Mouse (Mus musculus) T-helper 17 cell (primary cell): ENCODE data around the gene Epn3.

ENCODE experiments used
- in situ Hi-C, 2 experiments: fragments of 300-600 bp; cut with MboI, MseI; formaldehyde crosslinking; loops; 1 replicate in 1 of 2; 2 replicates in 1 of 2; pipeline ENCODE4 v1.15.1; 2025; ENCODE audit warnings: high pct_unique_total_duplicates in 2 of 2

Gene Epn3

DNA sequence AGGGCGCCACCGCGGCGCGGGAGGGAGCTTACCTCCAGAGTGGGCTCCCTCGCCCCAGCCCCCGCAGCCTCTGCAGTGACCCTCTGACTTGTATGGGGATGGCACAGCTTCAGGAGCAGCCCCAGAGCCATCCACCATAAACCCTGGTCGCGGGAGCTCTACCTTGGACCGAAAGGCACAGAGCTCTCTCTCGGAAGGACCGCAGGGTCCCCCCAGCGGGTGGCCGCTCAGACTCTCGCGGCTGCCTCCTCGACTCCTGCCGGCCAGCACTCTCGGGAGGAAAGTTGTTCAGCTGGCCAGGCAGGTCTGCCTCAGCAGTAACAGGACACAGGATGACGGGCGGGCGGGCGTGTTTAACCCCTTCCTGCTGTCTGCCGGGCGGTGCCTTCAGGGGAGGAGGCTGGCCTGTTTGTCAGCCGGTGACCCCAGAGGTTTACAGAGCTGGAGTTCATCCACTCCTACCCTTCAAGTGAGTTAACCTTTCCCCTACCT is at the start of gene Epn3:
TSS of gene Epn3 (minus strand) at position 314 of the 492 bp plus-strand sequence.
- in situ Hi-C loops: loop anchor here in 1 of 2 experiments (10.0 to 25.0 kb wide), 2 partner anchors 255 to 362 kb away; partner anchors contain the start of gene Wfikkn2

- in situ Hi-C loops: no loop called here
Measured at GRCm38 (mm10) chr11:94548888-94549690, 49.3 kb upstream of the Epn3 start, which contains the start of gene Rsad1. TSS of gene Rsad1 (minus strand) at chr11:94549255.

GRCm38 (mm10) chr11:94548041-94548784 is 48.4 kb upstream of the Epn3 start:
- in situ Hi-C loops: no loop called here

DNA sequence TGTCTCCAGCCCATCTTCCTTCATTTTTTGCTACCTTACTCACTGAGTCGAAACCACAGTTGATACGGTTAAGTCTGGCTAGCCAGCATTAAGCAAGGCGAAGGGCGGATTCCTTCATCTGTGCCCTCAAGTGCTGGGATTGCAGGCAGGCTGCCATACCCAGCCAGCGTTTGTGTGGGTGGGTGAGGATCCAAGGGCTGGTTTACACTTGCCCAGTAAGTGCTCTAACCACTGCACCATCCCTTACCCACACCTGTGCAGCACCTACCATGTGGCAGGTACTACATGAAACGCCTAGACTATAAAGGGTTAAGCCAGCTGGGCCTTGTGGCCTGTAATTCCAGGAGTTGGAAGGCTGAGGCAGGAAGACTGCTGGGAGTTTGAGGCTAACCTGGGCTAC is 47.5 kb upstream of the Epn3 start:
- in situ Hi-C loops: no loop called here

GRCm38 (mm10) chr11:94546381-94546780 is 46.6 kb upstream of the Epn3 start:
- in situ Hi-C loops: no loop called here

DNA sequence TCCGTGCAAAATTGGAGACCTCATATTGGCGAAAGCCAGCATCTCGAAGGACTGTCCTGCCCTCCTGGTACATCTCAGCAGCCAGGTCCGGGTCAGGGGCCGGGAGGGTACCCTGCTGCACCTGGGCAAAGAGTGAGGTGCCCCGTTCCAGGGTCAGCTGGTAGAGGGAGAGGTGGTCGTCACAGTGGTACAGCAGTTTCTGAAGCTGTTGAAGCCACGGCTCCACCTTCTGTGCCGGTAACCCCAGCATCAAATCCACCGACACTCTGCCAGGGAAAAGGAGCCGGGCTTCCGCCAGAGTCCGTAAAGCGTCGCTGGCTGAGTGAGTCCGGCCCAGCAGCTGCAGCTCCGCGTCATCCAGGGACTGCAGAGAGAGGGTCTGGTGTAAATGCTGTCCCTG is 44.6 kb upstream of the Epn3 start:
- in situ Hi-C loops: no loop called here

- in situ Hi-C loops: no loop called here
Measured at GRCm38 (mm10) chr11:94543932-94544331, 44.2 kb upstream of the Epn3 start.

DNA sequence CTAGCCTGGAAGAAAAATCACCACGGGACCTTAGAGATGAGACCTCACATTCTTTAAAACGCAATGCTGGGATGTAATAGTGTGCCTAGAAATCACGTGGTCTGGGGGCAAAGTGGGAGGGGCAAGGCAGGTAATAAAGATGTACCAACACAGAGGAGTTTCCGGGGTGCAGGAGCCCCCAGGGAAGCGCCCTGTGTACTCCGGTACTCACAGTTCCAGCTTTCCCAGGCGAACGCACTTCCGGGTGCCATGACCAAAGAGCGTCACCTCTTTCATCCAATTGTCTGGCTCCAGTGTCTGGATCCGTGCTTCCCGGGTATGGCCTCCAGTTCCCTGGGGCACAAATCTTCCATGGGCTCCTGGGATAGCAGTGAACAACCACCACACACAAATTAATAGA is 43.6 kb upstream of the Epn3 start:
- in situ Hi-C loops: no loop called here

GRCm38 (mm10) chr11:94542400-94542799 is 42.6 kb upstream of the Epn3 start:
- in situ Hi-C loops: no loop called here

GRCm38 (mm10) chr11:94539761-94540160 is 40.0 kb upstream of the Epn3 start:
- in situ Hi-C loops: no loop called here

DNA sequence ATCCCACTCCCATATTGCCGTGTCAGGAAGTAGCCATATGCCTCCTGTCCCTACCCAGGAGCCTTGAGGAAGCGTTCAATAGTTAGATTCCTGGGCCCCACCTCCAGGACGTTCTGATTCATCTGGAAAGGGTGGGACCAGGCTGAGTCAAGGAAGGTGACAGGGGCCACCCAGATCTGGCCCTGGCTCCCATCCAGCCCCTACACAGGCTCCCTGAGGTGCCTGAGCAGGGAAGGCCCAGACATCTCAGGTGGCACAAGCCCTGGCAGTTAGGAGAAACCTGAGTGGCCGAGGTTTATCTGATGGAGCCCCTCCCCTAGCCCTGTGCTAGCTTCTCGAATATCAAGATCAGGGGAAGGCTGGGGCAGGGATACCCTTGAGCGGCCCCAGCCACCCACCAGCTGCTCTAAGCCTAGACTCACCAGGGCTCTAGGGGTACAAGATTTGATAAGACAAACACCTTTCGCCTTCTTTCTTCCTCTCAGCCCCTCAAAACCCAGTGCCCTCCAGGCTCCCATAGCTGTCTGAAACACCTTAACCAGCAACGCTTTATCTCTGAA is 39.0 kb upstream of the Epn3 start:
- in situ Hi-C loops: no loop called here

GRCm38 (mm10) chr11:94533171-94533570 is 33.4 kb upstream of the Epn3 start:
- in situ Hi-C loops: no loop called here

GRCm38 (mm10) chr11:94528879-94529278 is 29.1 kb upstream of the Epn3 start:
- in situ Hi-C loops: no loop called here

- in situ Hi-C loops: no loop called here
Measured at GRCm38 (mm10) chr11:94526171-94526879, 26.6 kb upstream of the Epn3 start.

DNA sequence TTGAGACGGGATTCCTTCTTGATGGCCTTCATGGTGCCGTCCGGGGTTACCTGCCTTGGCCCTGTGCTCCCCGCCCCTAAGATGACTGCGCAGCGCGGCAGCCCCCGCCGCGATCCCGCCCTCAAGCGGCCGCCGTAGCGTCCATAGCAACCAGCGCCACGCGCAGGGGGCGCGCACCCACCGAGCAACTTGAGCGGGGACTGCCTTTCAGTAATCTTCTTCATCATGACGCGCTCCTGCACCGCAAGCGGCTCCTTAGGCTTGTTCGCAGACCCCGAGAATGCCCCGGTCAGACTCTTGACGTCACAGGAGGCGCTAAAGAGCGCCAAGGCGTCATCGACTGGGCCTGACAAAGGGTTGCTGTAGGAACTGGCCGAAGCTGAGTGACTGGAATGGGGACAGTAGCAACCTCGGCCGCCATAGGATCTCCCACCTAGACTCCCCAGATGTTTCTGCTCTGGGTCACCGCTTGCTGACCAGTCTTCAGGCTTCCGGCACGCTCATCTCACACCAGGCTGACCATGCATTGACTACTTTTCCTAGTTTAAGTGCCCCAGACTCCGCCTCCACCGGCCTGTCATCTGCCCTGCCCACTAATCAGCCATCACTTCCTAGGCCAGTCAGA is 21.6 kb upstream of the Epn3 start, which contains the start of gene Mycbpap:
TSS of gene Mycbpap (minus strand) at position 524 of the 625 bp plus-strand sequence.
- in situ Hi-C loops: no loop called here

- in situ Hi-C loops: no loop called here
Measured at GRCm38 (mm10) chr11:94513452-94513851, 13.7 kb upstream of the Epn3 start.

GRCm38 (mm10) chr11:94508976-94509375 is 9.2 kb upstream of the Epn3 start:
- in situ Hi-C loops: no loop called here

- in situ Hi-C loops: no loop called here
Measured at GRCm38 (mm10) chr11:94501482-94501881, 1.7 kb upstream of the Epn3 start.

DNA sequence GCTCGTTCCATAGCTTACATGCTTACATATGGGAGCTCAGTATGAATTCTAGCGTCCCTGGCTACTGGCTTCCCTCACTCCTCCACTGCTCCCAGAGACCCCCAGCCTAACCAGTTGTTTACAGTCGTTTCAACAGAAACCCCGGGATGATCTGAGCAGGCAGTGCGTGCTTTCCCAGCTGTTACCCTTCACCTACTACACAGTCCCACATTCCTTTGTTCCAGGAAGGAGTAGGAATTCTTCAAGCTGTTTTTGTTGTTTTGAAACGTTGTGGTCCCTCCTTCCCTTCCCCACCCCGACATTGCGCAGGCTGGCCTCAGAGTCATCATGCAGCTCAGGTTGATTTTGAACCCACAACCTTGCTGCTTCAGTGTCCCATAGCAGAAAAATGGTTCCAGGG is 588 bp upstream of the Epn3 start:
- in situ Hi-C loops: no loop called here

DNA sequence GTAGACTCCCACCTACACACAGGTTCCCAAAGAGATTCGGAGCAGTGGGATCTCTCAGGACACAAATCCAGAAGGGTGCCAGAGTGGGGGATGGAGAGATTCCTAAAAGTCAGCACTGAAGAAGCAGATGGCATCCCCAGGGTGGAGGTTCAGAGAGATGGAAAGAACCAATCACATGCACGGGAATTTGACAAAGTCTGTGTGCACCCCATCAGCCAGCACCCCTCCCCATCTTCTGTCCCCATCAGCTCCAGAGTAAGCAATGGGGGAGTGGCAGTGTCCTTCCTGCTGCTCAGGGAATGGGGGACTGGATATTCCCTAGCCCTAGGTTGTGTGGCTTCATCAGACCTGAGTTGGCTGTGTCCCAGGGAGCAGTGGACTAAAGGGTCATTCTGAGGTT is 739 bp downstream of the Epn3 start:
- in situ Hi-C loops: loop anchor here in 1 of 2 experiments (10.0 to 25.0 kb wide), 2 partner anchors 254 to 362 kb away; partner anchors contain the start of gene Wfikkn2
